Mouse (Mus musculus) heart, postnatal 0 days (tissue): ENCODE measurements around the gene Fcamr. TPM values are rescaled to one million over a fixed set of nuclear protein-coding genes. Genes with fewer than 3 reads are reported as not detected.

Experiments
- ATAC-seq: fragments of 200-750 bp; cut with Nextera tagmentation; 2 replicates; pipeline ENCODE4 v1.8.0; 2017; ENCODE audit warnings: low read depth, moderate number of reproducible peaks, moderate library complexity; ENCODE audit not compliant: insufficient read depth
- DNase-seq: peaks from one replicate; pipeline ENCODE4 v3.0.0-alpha.2; 2016; ENCODE audit warnings: low spot score
- H3K27ac ChIP-seq: fragments of 300-500 bp; sonication (generic); 2 replicates; pipeline ENCODE4 v1.5.1; 2014; ENCODE audit warnings: low read depth, mild to moderate bottlenecking
- H3K27me3 ChIP-seq: fragments of 300-500 bp; sonication (generic); 2 replicates; pipeline ENCODE4 v1.6.1; 2014; ENCODE audit warnings: low read length, mixed read lengths; ENCODE audit not compliant: control insufficient read depth, insufficient read depth
- H3K36me3 ChIP-seq: fragments of 300-500 bp; sonication (generic); replicated peaks from 2 replicates; pipeline ENCODE4 v1.6.1; 2014; ENCODE audit warnings: low read length, mixed read lengths; ENCODE audit not compliant: control insufficient read depth, insufficient read depth
- H3K4me1 ChIP-seq: fragments of 300-500 bp; sonication (generic); 2 replicates; pipeline ENCODE4 v1.6.1; 2014; ENCODE audit warnings: antibody characterized with exemption; ENCODE audit not compliant: control insufficient read depth, insufficient read depth
- H3K4me2 ChIP-seq: fragments of 300-500 bp; sonication (generic); 2 replicates; pipeline ENCODE4 v1.6.1; 2014; ENCODE audit warnings: low read depth, mild to moderate bottlenecking, low read length, moderate library complexity
- H3K4me3 ChIP-seq: fragments of 300-500 bp; sonication (generic); 2 replicates; pipeline ENCODE4 v1.5.1; 2014; ENCODE audit warnings: low read depth, low read length
- H3K9ac ChIP-seq: fragments of 300-500 bp; sonication (generic); replicated peaks from 2 replicates; pipeline ENCODE4 v1.6.1; 2014; ENCODE audit warnings: low read depth, low read length, mixed read lengths
- H3K9me3 ChIP-seq: fragments of 300-500 bp; sonication (generic); replicated peaks from 2 replicates; pipeline ENCODE4 v1.6.1; 2016; ENCODE audit warnings: low read length; ENCODE audit not compliant: control insufficient read depth
- CTCF ChIP-seq: IDR thresholded peaks from 2 replicates; pipeline ENCODE4 v1.5.1; 2016; ENCODE audit warnings: antibody characterized with exemption, control low read depth, low read depth
- EP300 ChIP-seq: IDR thresholded peaks from 2 replicates; pipeline ENCODE4 v1.6.1; 2016; ENCODE audit warnings: antibody characterized with exemption, low read depth
- WGBS: fragments of 180-500 bp; shearing (Covaris S2); extraction: QIAGEN DNeasy Blood & Tissue Kit; methylation state at CpG from one replicate; pipeline ENCODE4 v1.1.7; 2014; 5-methylcytosine and 5-hydroxymethylcytosine counted together
- polyA plus RNA-seq: library from polyadenylated mRNA; unstranded; fragments of >200 nt; fragmentation: Nextera tagmentation; extraction: Ambion mirVana; gene quantifications from 2 replicates; pipeline ENCODE4 v1.2.1, GENCODE M21; 2015
- total RNA-seq: library from RNA; depleted of rRNA; stranded (reverse); fragments of >200 nt; gene quantifications from 2 replicates; pipeline ENCODE4 v1.2.3, GENCODE M21; 2014; ENCODE audit warnings: low replicate concordance

Fcamr gene
- total and polyA plus RNA-seq, 2 experiments from 2014 or later: 0.15 to 2.8 TPM

DNA sequence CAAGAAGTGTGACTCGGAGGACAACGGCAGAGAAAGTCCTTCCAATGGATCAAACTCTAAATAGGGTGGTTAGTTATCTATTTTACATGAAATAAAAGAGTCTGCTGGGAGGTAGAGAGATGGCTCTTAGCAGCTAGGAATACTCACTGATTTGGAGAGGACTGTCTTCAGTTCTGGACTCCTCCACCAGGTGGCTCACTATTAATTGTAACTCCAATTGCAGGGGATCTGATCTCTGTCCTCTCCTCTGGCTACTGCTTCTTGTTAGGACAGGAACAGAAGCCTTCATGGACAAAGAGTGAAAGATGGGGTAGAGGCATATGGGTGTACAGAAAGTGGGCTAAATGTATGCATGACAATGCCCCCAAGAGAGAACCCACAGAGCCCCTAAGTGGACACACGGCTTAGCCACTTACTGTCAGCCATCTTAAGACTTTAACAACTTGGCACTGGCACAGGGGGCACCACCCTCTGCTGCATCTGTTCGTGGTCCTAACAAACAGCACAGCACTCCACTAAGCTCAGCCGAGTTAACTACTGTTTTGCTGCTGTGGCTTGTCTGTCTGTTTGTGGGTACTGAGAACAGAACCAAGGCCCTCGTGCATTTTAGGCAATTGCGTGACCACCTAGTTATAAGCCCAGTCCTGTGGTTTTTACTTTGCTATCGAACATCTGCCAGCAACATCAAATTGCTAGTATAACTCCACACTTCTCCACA is 3.6 kb upstream of the Fcamr start:
- H3K36me3 ChIP-seq: no peaks in the 10 kb centered on the region
- 71% methylated on average over 8 of the region's 8 CpGs for WGBS

DNA sequence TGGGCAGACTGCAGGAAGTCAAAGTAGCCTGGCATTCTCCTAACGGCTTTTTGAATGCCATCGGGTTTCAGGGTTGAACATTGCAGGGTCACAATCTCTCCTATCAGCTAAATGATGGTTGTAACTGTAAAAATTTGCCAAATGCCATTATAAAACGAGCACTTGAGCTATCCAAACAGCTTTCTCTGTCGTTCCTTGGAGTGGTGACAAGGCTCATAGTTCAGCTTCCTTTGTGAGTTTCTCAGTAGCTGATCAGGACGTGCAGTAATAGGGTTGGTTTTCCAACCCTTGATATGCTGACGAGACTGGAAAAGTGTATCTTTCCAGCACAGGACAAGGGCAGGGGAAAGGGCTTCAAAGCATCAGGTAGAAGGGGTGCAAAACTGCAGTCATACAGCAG is 2.7 kb upstream of the Fcamr start:
- Histone ChIP-seq H3K27me3 (no peaks in the 10 kb centered on the region; the same call in 1 of the 2 replicates), H3K36me3 (no peaks in the 10 kb centered on the region), H3K4me2 (no peak overlapping the region), H3K9ac (no peak overlapping the region), H3K27ac (no peak overlapping the region), H3K4me1 (no peaks in the 10 kb centered on the region), H3K4me3 (no peak overlapping the region), H3K9me3 (no peaks in the 10 kb centered on the region)
- TF ChIP-seq EP300: no peak
- TF ChIP-seq CTCF: no peak
- no peak for DNase-seq
- 43% methylated on average over 6 of the region's 6 CpGs for WGBS
- no peak for ATAC-seq

More for the DNA sequence above, 3.6 kb upstream of the Fcamr start:
- Histone ChIP-seq H3K9me3 (0 out of 2 replicates have a peak, but pooled peaks cover 2% of the 10 kb centered on the region), H3K4me1 (no peaks in the 10 kb centered on the region), H3K4me3 (no peak overlapping the region), H3K4me2 (no peak overlapping the region), H3K27me3 (no peaks in the 10 kb centered on the region; the same call in 1 of the 2 replicates), H3K27ac (no peak overlapping the region), H3K9ac (no peak overlapping the region)
- DNase-seq (peak; percentile 31), ATAC-seq (no peak)
- TF ChIP-seq CTCF (peak; percentile 64), EP300 (no peak)

DNA sequence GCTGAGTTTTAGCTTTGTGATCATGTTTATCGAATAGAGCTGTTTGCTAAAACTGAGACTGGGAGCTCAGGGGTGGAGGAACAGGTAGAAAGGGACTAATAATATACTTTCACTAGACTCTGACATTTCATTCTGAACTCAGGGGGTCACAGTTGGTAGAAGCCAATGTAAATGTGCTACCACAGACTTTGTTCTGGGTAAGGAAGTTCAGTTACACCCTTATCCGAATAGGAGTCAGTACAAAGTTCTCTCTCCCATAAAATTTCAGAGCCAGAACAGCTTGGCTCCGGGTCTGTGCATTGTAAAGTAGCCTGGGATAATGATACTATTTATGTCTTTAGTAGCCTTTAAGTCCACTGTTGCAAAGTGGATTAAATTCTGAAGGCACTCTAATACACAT is 2.2 kb upstream of the Fcamr start:
- Histone ChIP-seq H3K4me3 (no peak overlapping the region), H3K4me1 (no peaks in the 10 kb centered on the region), H3K9me3 (no peaks in the 10 kb centered on the region), H3K27ac (no peak overlapping the region), H3K27me3 (no peaks in the 10 kb centered on the region; the same call in 1 of the 2 replicates), H3K9ac (no peak overlapping the region), H3K4me2 (no peak overlapping the region), H3K36me3 (no peaks in the 10 kb centered on the region)
- ATAC-seq (no peak), DNase-seq (no peak)
- TF ChIP-seq EP300: no peak
- TF ChIP-seq CTCF: no peak
- 60% methylated on average over 3 of the region's 3 CpGs for WGBS

GRCm38 (mm10) chr1:130799399-130799798 is 1.3 kb upstream of the Fcamr start:
- TF ChIP-seq CTCF (no peak), EP300 (no peak)
- Histone ChIP-seq H3K27me3 (no peaks in the 10 kb centered on the region; the same call in 1 of the 2 replicates), H3K9me3 (no peaks in the 10 kb centered on the region), H3K36me3 (no peaks in the 10 kb centered on the region), H3K9ac (no peak overlapping the region), H3K4me3 (no peak overlapping the region), H3K4me1 (no peaks in the 10 kb centered on the region), H3K27ac (no peak overlapping the region), H3K4me2 (no peak overlapping the region)
- no peak for ATAC-seq
- WGBS: 90% methylated on average over 2 of the region's 2 CpGs
- no peak for DNase-seq

- H3K4me3 ChIP-seq: no peak overlapping the region
- no peaks in the 10 kb centered on the region for H3K9me3 ChIP-seq
- H3K9ac ChIP-seq: no peak overlapping the region
- ATAC-seq (no peak), DNase-seq (no peak)
- TF ChIP-seq CTCF (no peak), EP300 (no peak)
- H3K27ac ChIP-seq: no peak overlapping the region
- no peaks in the 10 kb centered on the region for H3K36me3 ChIP-seq
- H3K27me3 ChIP-seq: no peaks in the 10 kb centered on the region; the same call in 1 of the 2 replicates
- H3K4me2 ChIP-seq: no peak overlapping the region
- 0 out of 2 replicates have a peak, but pooled peaks cover 2% of the 10 kb centered on the region for H3K4me1 ChIP-seq
- 64% methylated on average over 2 of the region's 2 CpGs for WGBS
Measured at GRCm38 (mm10) chr1:130801511-130801910, 809 bp downstream of the Fcamr start.

DNA sequence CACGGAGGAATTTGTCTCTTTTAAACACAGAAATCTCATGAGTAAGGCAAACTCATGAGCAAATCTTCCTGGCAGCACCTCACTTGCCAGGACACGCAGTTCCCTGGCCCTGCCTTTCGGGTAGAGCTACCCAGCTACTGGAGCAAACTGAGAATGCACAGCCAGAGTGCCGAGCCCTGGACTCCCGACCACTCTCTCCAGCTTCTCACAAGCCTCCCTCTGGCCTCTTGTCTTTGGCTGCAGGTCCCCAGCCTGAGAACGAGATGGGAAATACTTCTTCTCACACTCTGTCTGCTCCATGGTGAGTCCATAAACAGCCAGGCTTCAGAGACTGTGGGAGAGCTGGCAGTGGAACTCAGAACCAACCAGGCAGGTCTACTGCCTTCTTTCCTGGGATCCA is 2.3 kb downstream of the Fcamr start:
- H3K9ac ChIP-seq: no peak overlapping the region
- DNase-seq: no peak
- H3K4me1 ChIP-seq: 0 out of 2 replicates have a peak, but pooled peaks cover 2% of the 10 kb centered on the region
- no peaks in the 10 kb centered on the region; the same call in 1 of the 2 replicates for H3K27me3 ChIP-seq
- TF ChIP-seq CTCF (no peak), EP300 (no peak)
- WGBS: 58% methylated on average over 6 of the region's 6 CpGs
- no peak overlapping the region for H3K27ac ChIP-seq
- no peak for ATAC-seq
- no peak overlapping the region for H3K4me2 ChIP-seq
- no peaks in the 10 kb centered on the region for H3K9me3 ChIP-seq
- H3K36me3 ChIP-seq: no peaks in the 10 kb centered on the region
- H3K4me3 ChIP-seq: no peak overlapping the region
